Mouse (Mus musculus) large intestine, adult 2 months (tissue): ENCODE measurements around the gene Hist1h3h. TPM values are rescaled to one million over a fixed set of nuclear protein-coding genes. Genes with fewer than 3 reads are reported as not detected.
"Not testable (repeated sequence)": the region's sequence is repeated elsewhere in the genome, so short reads cannot be mapped to it uniquely, and the experiment has no call there.

Source experiments
- DNase-seq: peaks from one replicate; pipeline ENCODE4 v3.0.0-alpha.2; 2012; ENCODE audit warnings: low read depth, low spot score
- WGBS: fragments of 180-500 bp; shearing (Covaris S2); methylation state at CpG from one replicate; pipeline ENCODE4 v1.1.7; 2018; 5-methylcytosine and 5-hydroxymethylcytosine counted together
- polyA plus RNA-seq: library from polyadenylated mRNA; depleted of rRNA; stranded (reverse); fragments of >200 nt; gene quantifications from 2 replicates; pipeline ENCODE4 v1.2.3, GENCODE M21; 2012

Gene Hist1h3h
- polyA plus RNA-seq, 1 experiment: 33.4 TPM

DNA sequence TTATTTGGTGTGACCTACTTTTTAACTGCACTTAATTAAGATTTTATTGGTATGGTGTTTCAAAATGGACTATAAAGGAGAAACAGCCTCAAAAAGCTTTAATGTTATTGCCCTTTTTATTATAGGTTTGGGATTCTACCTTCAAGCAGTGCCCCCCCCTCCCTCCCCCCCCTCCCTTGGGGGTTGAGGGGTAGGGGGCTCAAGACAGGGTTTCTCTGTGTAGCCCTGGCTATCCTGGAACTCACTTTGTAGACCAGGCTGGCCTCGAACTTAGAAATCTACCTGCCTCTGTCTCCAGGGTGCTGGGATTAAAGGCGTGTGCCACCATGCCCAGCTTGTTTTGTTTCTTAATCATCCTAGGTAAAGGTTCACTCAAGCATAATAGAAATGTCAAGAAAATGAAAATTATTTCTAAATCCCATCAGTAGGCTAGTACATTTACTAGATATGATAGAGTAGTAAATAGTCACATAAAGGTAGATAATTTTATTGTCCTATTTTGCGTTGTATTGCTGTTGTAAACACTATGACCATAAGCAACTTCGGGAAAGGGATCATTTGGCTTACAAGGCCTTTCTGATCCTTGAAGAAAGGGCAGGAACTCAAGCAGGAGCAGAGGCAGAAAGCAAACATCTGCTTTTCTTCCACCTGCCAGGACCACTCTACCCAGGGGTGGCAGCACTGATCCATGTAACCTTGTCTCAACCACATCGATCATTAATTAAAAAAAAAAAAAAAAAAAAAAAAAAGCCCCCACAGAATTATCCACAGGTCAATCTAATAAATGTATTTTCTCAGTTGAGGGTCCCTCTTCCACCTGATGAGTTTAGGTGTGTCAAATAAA lies 5.8 kb downstream of the Hist1h3h start:
- DNase-seq: no peak

GRCm38 (mm10) chr13:21727948-21728572 lies 10.6 kb downstream of the Hist1h3h start:
- 51% methylated on average over 11 of the region's 11 CpGs for WGBS
- no peak for DNase-seq

More for the DNA sequence above, 5.8 kb downstream of the Hist1h3h start:
- WGBS: 35% methylated on average over 5 of the region's 5 CpGs

GRCm38 (mm10) chr13:21729544-21729943 lies 12.1 kb downstream of the Hist1h3h start:
- WGBS: 81% methylated on average over 1 of the region's 1 CpGs

DNA sequence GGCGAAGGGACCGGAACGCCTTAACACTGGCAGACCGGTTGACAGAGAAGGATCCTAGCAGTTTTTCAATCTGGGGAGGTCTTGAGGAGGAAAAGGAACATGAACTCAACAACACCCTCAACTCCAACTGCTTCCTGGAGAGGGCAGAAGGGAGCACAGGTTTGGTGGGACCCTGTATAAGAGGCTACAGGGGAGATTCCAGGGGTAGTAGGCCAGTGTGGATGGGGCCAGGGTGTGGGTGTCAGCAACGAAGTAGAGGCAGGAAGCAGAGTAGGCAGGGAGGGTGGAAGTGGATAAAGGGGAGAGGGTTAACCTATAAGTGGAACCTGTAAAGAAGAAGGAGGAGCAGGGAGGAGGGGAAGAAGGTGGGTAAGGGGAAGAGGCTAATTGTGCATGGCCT lies 16.0 kb downstream of the Hist1h3h start:
- DNase-seq: no peak
- WGBS: 86% methylated on average over 5 of the region's 5 CpGs

More at GRCm38 (mm10) chr13:21729544-21729943, 12.1 kb downstream of the Hist1h3h start:
- no peak for DNase-seq

- WGBS: 1% methylated on average over 21 of the region's 21 CpGs
- no peak for DNase-seq
Observed at GRCm38 (mm10) chr13:21734010-21734905, 16.8 kb downstream of the Hist1h3h start.

- WGBS: under 1% methylated on average over 52 of the region's 56 CpGs
- DNase-seq: not testable (repeated sequence)
Observed at GRCm38 (mm10) chr13:21734906-21735767, 17.7 kb downstream of the Hist1h3h start, which contains the start of gene Hist1h4j. Gene Hist1h4j (plus strand): TSS chr13:21735064.

- WGBS: 75% methylated on average over 1 of the region's 1 CpGs
- DNase-seq: no peak
Observed at GRCm38 (mm10) chr13:21745006-21745405, 27.5 kb downstream of the Hist1h3h start.

- 6% methylated on average over 5 of the region's 5 CpGs for WGBS
- DNase-seq: no peak
Observed at GRCm38 (mm10) chr13:21749387-21750158, 32.1 kb downstream of the Hist1h3h start.

DNA sequence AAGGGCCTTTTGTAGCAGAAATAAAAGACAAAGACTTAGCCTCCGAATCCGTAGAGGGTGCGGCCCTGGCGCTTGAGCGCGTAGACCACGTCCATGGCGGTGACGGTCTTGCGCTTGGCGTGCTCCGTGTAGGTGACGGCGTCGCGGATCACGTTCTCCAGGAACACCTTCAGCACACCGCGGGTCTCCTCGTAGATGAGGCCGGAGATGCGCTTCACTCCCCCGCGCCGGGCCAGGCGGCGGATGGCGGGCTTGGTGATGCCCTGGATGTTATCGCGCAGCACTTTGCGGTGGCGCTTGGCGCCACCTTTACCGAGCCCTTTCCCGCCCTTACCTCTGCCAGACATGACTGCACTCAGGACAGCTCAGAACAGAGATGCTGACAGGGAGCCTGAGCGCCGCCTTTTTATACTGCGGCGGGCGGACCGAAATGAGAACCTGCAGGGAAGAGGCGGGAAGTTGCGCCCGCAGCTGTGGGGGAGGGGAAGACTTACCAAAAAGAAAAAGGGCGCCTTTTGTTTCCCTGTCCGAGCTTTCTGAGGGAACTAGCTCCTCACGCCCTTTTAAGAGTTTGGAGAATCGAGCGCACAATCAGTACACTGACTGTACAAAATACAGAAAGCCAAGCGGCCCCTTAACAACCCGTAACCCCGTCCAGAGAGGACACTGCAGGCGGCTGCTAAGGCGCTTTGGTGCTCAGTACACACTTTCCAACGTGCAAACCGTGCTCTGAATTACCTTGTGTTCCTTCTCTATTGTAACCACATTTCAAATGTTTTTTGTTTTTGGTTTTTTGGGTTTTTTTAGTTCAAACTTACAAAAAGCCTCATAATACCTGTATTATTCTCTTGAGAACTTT lies 32.9 kb downstream of the Hist1h3h start, which contains the start of gene Hist1h4k:
Hist1h4k (minus strand) TSS at position 347 of the 859 bp plus-strand sequence.
- DNase-seq: not testable (repeated sequence)
- under 1% methylated on average over 47 of the region's 56 CpGs for WGBS

DNA sequence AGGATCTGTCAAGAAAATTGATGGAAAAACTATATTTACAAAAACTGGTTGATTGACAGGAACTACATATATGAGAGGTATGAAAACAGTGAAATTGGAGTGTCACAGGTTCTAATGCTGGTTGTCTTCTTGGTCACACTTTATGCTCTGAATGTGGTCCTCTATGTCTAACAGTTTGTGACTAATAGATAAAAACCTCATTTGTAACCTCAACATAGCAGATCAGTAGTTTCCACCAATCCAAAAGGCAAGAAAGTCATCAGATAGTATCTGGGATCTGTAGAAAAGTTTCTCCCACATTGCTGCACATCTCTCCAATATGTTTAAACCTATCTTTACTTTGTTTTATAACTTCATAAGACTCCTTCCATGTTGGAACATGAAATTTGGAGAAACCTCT lies 34.0 kb downstream of the Hist1h3h start:
- no peak for DNase-seq

GRCm38 (mm10) chr13:21751827-21752226 lies 34.4 kb downstream of the Hist1h3h start:
- no peak for DNase-seq
- 76% methylated on average over 3 of the region's 3 CpGs for WGBS

DNA sequence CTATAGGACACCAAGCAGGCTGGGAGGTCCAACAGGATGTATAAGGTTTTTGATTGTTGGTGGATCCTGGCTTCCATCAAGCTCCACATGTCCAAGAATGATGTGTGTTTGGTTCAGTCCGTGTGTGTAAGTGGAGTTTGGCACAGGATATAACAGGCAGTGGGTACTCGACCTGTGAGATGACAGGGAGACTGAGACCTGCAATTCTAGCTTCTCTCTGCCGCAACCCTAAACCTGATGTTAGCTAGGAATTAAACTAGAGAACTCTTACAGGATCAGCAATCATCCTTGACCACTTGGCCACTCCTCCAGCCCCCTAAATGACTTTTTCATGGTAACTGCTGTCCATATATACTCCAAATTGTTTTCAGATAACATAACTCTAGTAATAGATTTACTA lies 34.9 kb downstream of the Hist1h3h start:
- WGBS: 38% methylated on average over 3 of the region's 3 CpGs

DNA sequence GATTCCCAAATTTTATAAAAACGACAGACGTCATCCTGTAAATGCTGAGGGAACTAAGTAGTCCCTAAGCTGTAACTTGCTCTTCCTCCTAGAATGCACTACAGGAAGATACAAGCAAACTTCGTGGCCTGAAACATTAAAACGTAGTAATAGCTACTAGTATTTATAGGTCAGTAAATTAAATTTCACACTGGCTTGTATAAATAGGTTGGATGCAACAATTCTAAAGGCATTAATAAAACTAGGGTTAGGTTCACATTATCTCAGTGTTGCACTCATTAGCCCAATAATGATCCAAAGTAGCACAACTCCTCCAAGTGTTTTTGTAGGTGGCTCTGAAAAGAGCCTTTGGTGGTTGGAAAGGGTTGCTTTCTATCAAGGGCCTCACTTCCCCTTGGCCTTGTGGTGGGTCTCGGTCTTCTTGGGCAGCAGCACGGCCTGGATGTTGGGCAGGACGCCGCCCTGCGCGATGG lies 35.6 kb downstream of the Hist1h3h start:
- WGBS: 4% methylated on average over 10 of the region's 10 CpGs
- no peak for DNase-seq

More for the DNA sequence above, 34.9 kb downstream of the Hist1h3h start:
- no peak for DNase-seq

- WGBS: under 1% methylated on average over 48 of the region's 50 CpGs
- peak; percentile 94 for DNase-seq
Observed at GRCm38 (mm10) chr13:21753524-21754285, 36.2 kb downstream of the Hist1h3h start, which contains the start of the genes Hist1h2ak and Hist1h2bn. Gene Hist1h2ak (minus strand): TSS chr13:21753827. Gene Hist1h2bn (plus strand): TSS chr13:21754123.

- DNase-seq: not testable (repeated sequence)
- under 1% methylated on average over 26 of the region's 26 CpGs for WGBS
Observed at GRCm38 (mm10) chr13:21754294-21755001, 37.0 kb downstream of the Hist1h3h start.

DNA sequence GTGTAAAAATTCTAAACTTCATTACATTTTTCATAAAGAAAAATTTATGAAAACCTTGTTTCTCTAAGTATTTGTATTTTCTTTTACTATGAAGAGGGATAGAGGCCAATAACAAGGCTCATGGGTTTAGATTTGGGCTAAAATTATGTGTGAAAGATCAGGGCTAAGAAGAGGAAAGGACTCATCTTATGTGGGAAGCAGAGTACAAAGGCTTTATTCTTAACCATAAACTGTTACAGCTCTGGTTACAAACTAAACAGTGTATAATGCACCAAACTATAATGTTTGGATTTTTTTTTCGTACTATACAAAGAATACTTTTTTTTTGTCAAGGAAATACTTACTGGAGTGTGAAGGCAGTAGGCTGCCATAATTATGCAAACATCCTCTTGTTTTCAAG lies 38.2 kb downstream of the Hist1h3h start:
- no peak for DNase-seq
- 59% methylated on average over 1 of the region's 1 CpGs for WGBS
